In genomic region chr5:106162981-106163653, GRCm38 (mm10) we compare ENCODE assay signal across 13 mouse cellular contexts.
A peak's percentile ranks its signal among the peaks of the same experiment; 100 is the strongest.
DNase-seq lines count a peak whose midpoint lies in the region; ATAC-seq lines count a peak whose summit lies in the region.
"Had no signal": no experiment of that assay in that cellular context is flagged by ENCODE, and none has a peak within 500 bp of the region (broad histone marks: within the 10 kb centered on the region; RNA-seq: fewer than 3 reads in every experiment).

No protein-coding gene starts in this region.

- H3K4me1 ChIP-seq in embryonic facial prominence, embryonic 14.5 days (ENCODE audit: control insufficient read depth, insufficient read depth, low read length): peaks cover 5% of the 10 kb centered on the region; the same call in 1 of the 2 replicates
- H3K4me1 ChIP-seq in embryonic facial prominence, embryonic 10.5 days: peaks cover 6% of the 10 kb centered on the region
- H3K4me1 ChIP-seq in hindbrain, embryonic 14.5 days (replicated peaks; ENCODE audit: control insufficient read depth, insufficient read depth, low read length): peaks cover 18% of the 10 kb centered on the region
- H3K4me1 ChIP-seq: liver, embryonic 15.5 days had no signal

- H3K9ac ChIP-seq in embryonic facial prominence, embryonic 14.5 days (ENCODE audit: low read depth, low read length): no peak overlapping the region
- 0 out of 2 replicates have a peak overlapping the region, but pooled peaks have one; percentile 16 for H3K9ac ChIP-seq in hindbrain, embryonic 14.5 days
- H3K9ac ChIP-seq: liver, embryonic 15.5 days had no signal

- H3K27ac ChIP-seq in embryonic facial prominence, embryonic 14.5 days (replicated peaks; ENCODE audit: low read depth, low read length): 0 out of 2 replicates have a peak overlapping the region, but pooled peaks have one; percentile 3
- H3K27ac ChIP-seq in embryonic facial prominence, embryonic 10.5 days (replicated peaks): no peak overlapping the region
- peak overlapping the region; percentile 66 for H3K27ac ChIP-seq in hindbrain, embryonic 14.5 days
- H3K27ac ChIP-seq: liver, embryonic 15.5 days had no signal

- H3K4me3 ChIP-seq in embryonic facial prominence, embryonic 14.5 days (ENCODE audit: low read depth, low read length): no peak overlapping the region
- no peak overlapping the region for H3K4me3 ChIP-seq in embryonic facial prominence, embryonic 10.5 days
- H3K4me3 ChIP-seq in hindbrain, embryonic 14.5 days (replicated peaks; ENCODE audit: low read length): no peak overlapping the region
- H3K4me3 ChIP-seq: liver, embryonic 15.5 days had no signal

- no peaks in the 10 kb centered on the region for H3K36me3 ChIP-seq in embryonic facial prominence, embryonic 14.5 days (ENCODE audit: control insufficient read depth, insufficient read depth, low read length)
- no peaks in the 10 kb centered on the region for H3K36me3 ChIP-seq in embryonic facial prominence, embryonic 10.5 days (replicated peaks)
- H3K36me3 ChIP-seq in hindbrain, embryonic 14.5 days (replicated peaks; ENCODE audit: control insufficient read depth, insufficient read depth): no peaks in the 10 kb centered on the region
- H3K36me3 ChIP-seq: liver, embryonic 15.5 days had no signal

- no peaks in the 10 kb centered on the region for H3K27me3 ChIP-seq in embryonic facial prominence, embryonic 14.5 days (replicated peaks; ENCODE audit: control insufficient read depth, insufficient read depth, low read length)
- no peaks in the 10 kb centered on the region for H3K27me3 ChIP-seq in embryonic facial prominence, embryonic 10.5 days (replicated peaks; ENCODE audit: low read depth, poor library complexity, severe bottlenecking)
- no peaks in the 10 kb centered on the region for H3K27me3 ChIP-seq in hindbrain, embryonic 14.5 days (ENCODE audit: control insufficient read depth, insufficient read depth, low read length)
- H3K27me3 ChIP-seq: liver, embryonic 15.5 days had no signal

- no peak overlapping the region for H3K4me2 ChIP-seq in embryonic facial prominence, embryonic 14.5 days (ENCODE audit: low read depth, low read length)
- H3K4me2 ChIP-seq in hindbrain, embryonic 14.5 days (replicated peaks): peak overlapping the region; percentile 24
- H3K4me2 ChIP-seq: liver, embryonic 15.5 days had no signal

- DNase-seq in embryonic facial prominence, embryonic 14.5 days (ENCODE audit: low spot score): peak; percentile 26
- no peak for DNase-seq in embryonic facial prominence, embryonic 10.5 days (ENCODE audit: low spot score)
- DNase-seq in left cerebral cortex, postnatal 4 days: peak; percentile 62
- no peak for DNase-seq in left cerebral cortex, postnatal 25 days (ENCODE audit: low spot score in 2 of 2)
- peak; percentile 66 for DNase-seq in hindbrain, embryonic 14.5 days (ENCODE audit: low spot score)
- peak; percentile 18 for DNase-seq in retina, embryonic 14.5 days (ENCODE audit: low spot score)
- DNase-seq in left cerebral cortex, adult 18-20 months (ENCODE audit: low spot score in 2 of 2): no peak
- DNase-seq in gastrocnemius, postnatal 14 days: no peak
- DNase-seq: adrenal gland, postnatal 14 days; cerebellum, adult 2 months; lung, postnatal 4 days had no signal

- H3K9me3 ChIP-seq in embryonic facial prominence, embryonic 14.5 days (ENCODE audit: control insufficient read depth, low read length): 0 out of 2 replicates have a peak, but pooled peaks cover 6% of the 10 kb centered on the region
- H3K9me3 ChIP-seq in embryonic facial prominence, embryonic 10.5 days: peaks cover 4% of the 10 kb centered on the region; the same call in 1 of the 2 replicates
- H3K9me3 ChIP-seq in hindbrain, embryonic 14.5 days (ENCODE audit: control insufficient read depth, low read length): no peaks in the 10 kb centered on the region
- H3K9me3 ChIP-seq: liver, embryonic 15.5 days had no signal

- WGBS in embryonic facial prominence, embryonic 14.5 days: 37% methylated on average over 12 of the region's 12 CpGs
- 65% methylated on average over 12 of the region's 12 CpGs for WGBS in embryonic facial prominence, embryonic 10.5 days
- 31% methylated on average over 12 of the region's 12 CpGs for WGBS in hindbrain, embryonic 14.5 days

- intact Hi-C loops in left cerebral cortex, postnatal 4 days (cut with DNase I): no loop called here
- intact Hi-C loops in left cerebral cortex, postnatal 25 days (cut with DNase I): no loop called here
- intact Hi-C loops in gastrocnemius, postnatal 14 days (cut with DNase I; ENCODE audit: low total_unique reads): no loop called here

- ATAC-seq in embryonic facial prominence, embryonic 14.5 days (ENCODE audit: low read depth): 0 out of 2 replicates have a peak, but pooled peaks have one; percentile 26
- peak; percentile 81 for ATAC-seq in hindbrain, embryonic 14.5 days (ENCODE audit: low FRiP score)
- ATAC-seq: inflammation-experienced regulatory T-cells, adult 6 months had no signal

Comparison
In these comparisons a context has a peak if more than half of its experiments do, and no peak if none do; other contexts are left out.
1. DNase-seq: peak in embryonic facial prominence, embryonic 14.5 days (single experiment), left cerebral cortex, postnatal 4 days (single experiment), hindbrain, embryonic 14.5 days (single experiment) and retina, embryonic 14.5 days (single experiment); none in embryonic facial prominence, embryonic 10.5 days (single experiment), left cerebral cortex, postnatal 25 days (0 of 2), left cerebral cortex, adult 18-20 months (0 of 2) and gastrocnemius, postnatal 14 days (single experiment).